Mouse (Mus musculus) CH12.LX (cell line): ENCODE measurements at regions not wholly inside any gene's neighbourhood (a gene's known extent, or its start where the extent isn't known, plus 50 kb on each side); places are given as distances from the start of the nearest gene placed in this dataset.

Experiments
- DNase-seq: peaks from one replicate; pipeline ENCODE4 v3.0.0-alpha.2; 2013; ENCODE audit errors: extremely low read depth
- H3K27ac ChIP-seq: 2 replicates; pipeline ENCODE4 v1.5.1; 2012; ENCODE audit warnings: low read depth, mild to moderate bottlenecking, control low read depth, moderate library complexity; ENCODE audit not compliant: insufficient read depth
- H3K27me3 ChIP-seq: replicated peaks from 2 replicates; pipeline ENCODE3; 2012; ENCODE audit warnings: inconsistent platforms
- H3K36me3 ChIP-seq, 2 experiments: replicated peaks in 1 of 2; 2 replicates each; pipeline versions ENCODE3 to v1.6.1; 2012; ENCODE audit warnings: inconsistent platforms in 1 of 2, low read length in 1 of 2, mild to moderate bottlenecking in 1 of 2, mixed read lengths in 1 of 2, moderate library complexity in 1 of 2; ENCODE audit not compliant: control insufficient read depth in 1 of 2, insufficient read depth in 1 of 2
- H3K4me1 ChIP-seq, 2 experiments: 2 replicates each; pipeline ENCODE4 v1.6.1; 2012; ENCODE audit warnings: inconsistent platforms in 1 of 2, moderate library complexity in 1 of 2; ENCODE audit not compliant: insufficient read depth in 2 of 2, control insufficient read depth in 1 of 2
- H3K4me2 ChIP-seq: 2 replicates; pipeline ENCODE4 v1.6.1; 2012; ENCODE audit warnings: low read depth, mild to moderate bottlenecking, control low read depth; ENCODE audit not compliant: poor library complexity, insufficient read depth, severe bottlenecking
- H3K4me3 ChIP-seq, 3 experiments: fragments of 150-350 bp in 1 of 3; sonication (generic) in 1 of 3; replicated peaks in 1 of 3; 2 replicates each; pipeline versions ENCODE3 to v1.5.1; 2011 to 2012; ENCODE audit warnings: low read depth in 2 of 3, low read length in 2 of 3, mild to moderate bottlenecking in 2 of 3, moderate library complexity in 2 of 3, control low read depth in 1 of 3, improper control_type of control experiment in 1 of 3, inconsistent platforms in 1 of 3, mixed read lengths in 1 of 3; ENCODE audit not compliant: poor library complexity in 1 of 3
- H3K79me2 ChIP-seq: replicated peaks from 2 replicates; pipeline ENCODE4 v1.6.1; 2012; ENCODE audit warnings: mild to moderate bottlenecking, moderate library complexity; ENCODE audit not compliant: control insufficient read depth, poor library complexity, insufficient read depth, severe bottlenecking; ENCODE audit errors: extremely low read depth
- H3K9ac ChIP-seq: 2 replicates; pipeline ENCODE4 v1.6.1; 2012; ENCODE audit warnings: low read depth, mild to moderate bottlenecking, control low read depth, moderate library complexity; ENCODE audit not compliant: insufficient read depth
- H3K9me3 ChIP-seq: replicated peaks from 2 replicates; pipeline ENCODE3; 2012; ENCODE audit warnings: low read length, inconsistent platforms, mixed read lengths
- ETS1 ChIP-seq: conservative IDR thresholded peaks from 2 replicates; pipeline ENCODE4 v1.6.1; 2012; ENCODE audit warnings: low read depth, mild to moderate bottlenecking, inconsistent platforms, low read length, improper control_type of control experiment, moderate library complexity
- UBTF ChIP-seq: IDR thresholded peaks from 2 replicates; pipeline ENCODE4 v1.6.1; 2012; ENCODE audit warnings: low read depth, mild to moderate bottlenecking, inconsistent platforms, low read length, improper control_type of control experiment, moderate library complexity
- ZC3H11A ChIP-seq: IDR thresholded peaks from 2 replicates; pipeline ENCODE4 v1.6.1; 2012; ENCODE audit warnings: low read depth, mild to moderate bottlenecking, inconsistent platforms, low read length, improper control_type of control experiment
- dilution Hi-C: fragments of 300-500 bp; cut with MboI; formaldehyde crosslinking; loops from 2 replicates; pipeline ENCODE4 v1.14.3; 2020; ENCODE audit warnings: low sequenced_read_pairs; ENCODE audit not compliant: extremely low pct_unique_long_range_greater_than_20kb, extremely low pct_ligation_motif_present
- in situ Hi-C: fragments of 300-500 bp; cut with MboI; formaldehyde crosslinking; loops from 3 replicates; pipeline ENCODE4 v1.14.3; 2019; ENCODE audit warnings: low sequenced_read_pairs, low pct_ligation_motif_present, low pct_unique_long_range_greater_than_20kb, mixed read lengths

DNA sequence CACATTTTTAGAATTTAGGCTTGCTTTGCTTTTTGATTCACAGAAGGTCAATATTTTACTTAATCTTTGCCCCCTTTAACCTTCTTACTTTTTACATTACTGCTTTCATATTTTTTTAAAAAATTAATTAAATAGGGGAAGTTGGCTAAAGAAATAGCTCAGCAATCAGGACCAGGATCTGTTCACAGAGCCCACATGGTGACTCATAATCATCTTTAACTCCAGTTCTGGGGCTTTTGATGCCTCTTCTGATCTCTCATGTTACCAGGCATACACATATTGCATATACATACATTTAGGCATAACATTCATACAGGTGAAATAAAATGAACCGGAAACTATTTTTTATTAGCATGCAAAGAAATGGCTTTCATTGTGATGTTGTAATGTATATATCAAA lies 52.6 kb upstream of the Armcx2 start:
- Histone ChIP-seq H3K36me3 (no peaks in the 10 kb centered on the region), H3K27me3 (no peaks in the 10 kb centered on the region), H3K27ac (no peak overlapping the region), H3K9me3 (no peaks in the 10 kb centered on the region), H3K4me3 (no peak overlapping the region), H3K4me2 (no peak overlapping the region), H3K79me2 (no peaks in the 10 kb centered on the region), H3K4me1 (no peaks in the 10 kb centered on the region), H3K9ac (no peak overlapping the region)
- DNase-seq: no peak
- TF ChIP-seq ZC3H11A (no peak), ETS1 (no peak), UBTF (no peak)
- in situ Hi-C loops: no loop called here
- dilution Hi-C loops: no loop called here
